Mouse (Mus musculus): ENCODE data around the gene Cyp2c37. TPM values are rescaled to one million over a fixed set of nuclear protein-coding genes. Genes with fewer than 3 reads are reported as not detected.
"Not testable (repeated sequence)": the region's sequence is repeated elsewhere in the genome, so short reads cannot be mapped to it uniquely, and the experiment has no call there.

The Cyp2c37 gene
- total RNA-seq (2021): not detected
- long read RNA-seq, experiment 1: 0 reads
- long read RNA-seq, experiment 2: 0 reads

DNA sequence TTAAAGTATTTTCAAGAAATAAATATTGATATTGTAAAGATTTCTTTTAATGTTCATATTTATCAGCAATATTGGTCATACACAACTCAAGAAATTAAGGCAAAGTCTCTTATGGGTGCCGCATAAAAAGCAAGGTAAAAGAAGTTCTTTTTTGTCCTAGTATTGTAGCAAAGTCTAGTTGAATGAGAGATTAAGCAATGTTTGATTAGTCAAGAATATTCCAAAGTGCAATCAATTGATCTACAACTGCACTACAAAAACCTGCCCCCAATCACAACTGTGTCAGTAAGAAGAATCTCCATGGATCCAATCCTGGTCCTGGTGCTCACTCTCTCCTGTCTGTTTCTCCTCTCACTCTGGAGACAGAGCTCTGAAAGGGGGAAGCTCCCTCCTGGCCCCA lies at the start of gene Cyp2c37:
TSS of gene Cyp2c37 (plus strand) at position 285 of the 400 bp plus-strand sequence.
- intact Hi-C loops (cut with DNase I); DNase-seq: not testable (repeated sequence)

DNA sequence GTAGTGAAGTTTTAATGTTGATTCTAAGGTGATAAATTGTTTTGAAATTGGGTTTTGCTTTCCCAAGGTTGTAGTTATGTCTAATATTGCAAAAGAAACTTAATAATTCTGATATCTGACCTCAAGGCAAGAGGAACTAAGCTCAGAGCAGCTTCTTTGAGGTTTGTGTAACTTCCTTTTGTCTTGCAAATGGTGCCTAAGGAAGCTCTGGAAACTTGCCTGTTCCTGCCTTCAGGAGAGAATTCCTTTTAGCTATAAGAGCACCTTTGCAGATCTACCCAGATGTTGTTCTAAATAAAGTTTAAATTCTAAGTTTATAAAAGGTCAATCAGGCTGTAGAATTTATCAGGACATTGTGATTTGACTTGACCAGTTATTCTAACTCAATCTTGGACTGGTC lies 31.4 kb upstream of the Cyp2c37 start:
- intact Hi-C loops (cut with DNase I); DNase-seq: not testable (repeated sequence)

DNA sequence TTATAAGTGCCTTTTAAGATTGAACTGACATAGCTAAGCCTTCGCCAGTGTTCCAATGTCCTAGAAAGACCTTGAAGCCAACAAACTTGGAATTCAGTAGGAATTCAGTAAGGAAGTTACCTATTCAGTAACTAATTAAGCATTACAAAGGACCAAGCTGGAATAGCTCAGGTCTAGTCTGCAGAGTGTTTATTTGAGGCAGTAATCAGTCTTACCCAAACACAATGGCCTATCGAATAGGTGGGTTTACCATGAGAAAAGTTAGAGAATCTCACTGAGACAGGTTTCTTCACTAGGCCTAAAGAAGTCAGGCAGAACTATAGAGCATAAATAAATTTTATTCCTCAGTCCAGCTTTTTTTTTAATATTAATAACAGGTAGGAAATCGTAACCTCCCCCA lies 21.1 kb upstream of the Cyp2c37 start:
- intact Hi-C loops (cut with DNase I); DNase-seq: not testable (repeated sequence)

DNA sequence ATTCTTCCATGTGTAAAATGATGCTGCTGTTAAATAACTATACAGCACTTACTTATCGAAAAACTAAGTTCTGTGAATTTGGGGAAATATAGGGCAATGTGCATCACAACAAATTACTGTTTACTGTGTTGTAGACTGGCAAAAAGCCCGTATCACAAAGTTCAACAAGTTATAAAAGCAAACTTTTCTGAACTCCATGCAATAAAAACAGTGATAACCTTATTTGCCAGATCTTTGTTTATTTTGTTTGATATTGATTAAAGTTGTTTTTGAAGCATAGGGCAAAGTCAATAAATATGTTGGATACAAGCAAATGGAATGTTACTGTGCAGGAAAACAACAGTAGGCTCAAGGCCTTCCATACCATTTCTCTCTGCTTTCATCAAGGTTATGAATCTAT lies 2.8 kb upstream of the Cyp2c37 start:
- DNase-seq: no peak
- intact Hi-C loops (cut with DNase I): no loop called here

Other genes with a start within 250 kb of the Cyp2c37 start
- not detected for gene Cyp2c40, start 179.6 kb upstream of the Cyp2c37 start, total RNA-seq (2021)
- gene Cyp2c69, start 105.6 kb upstream of the Cyp2c37 start, total RNA-seq (2021): not detected
- gene Cyp2c54, start 81.4 kb downstream of the Cyp2c37 start, total RNA-seq (2021): not detected
- not detected for gene Cyp2c50, start 97.3 kb downstream of the Cyp2c37 start, total RNA-seq (2021)
- gene Cyp2c70, start 194.9 kb downstream of the Cyp2c37 start, total RNA-seq (2021): not detected